Mouse (Mus musculus) heart, embryonic 16.5 days (tissue): ENCODE measurements around the gene Myrfl. TPM values are rescaled to one million over a fixed set of nuclear protein-coding genes. Genes with fewer than 3 reads are reported as not detected.

Source experiments
- ATAC-seq: fragments of 200-750 bp; cut with Nextera tagmentation; replicated peaks from 2 replicates; pipeline ENCODE4 v1.8.0; 2017; ENCODE audit warnings: moderate number of reproducible peaks; ENCODE audit not compliant: insufficient read depth, low FRiP score; ENCODE audit errors: extremely low read depth
- H3K27ac ChIP-seq: fragments of 300-500 bp; sonication (generic); 2 replicates; pipeline ENCODE4 v1.5.1; 2014; ENCODE audit warnings: mild to moderate bottlenecking, low read length, control low read depth, moderate library complexity
- H3K27me3 ChIP-seq: fragments of 300-500 bp; sonication (generic); 2 replicates; pipeline ENCODE4 v1.6.1; 2014; ENCODE audit warnings: low read length, mixed read lengths; ENCODE audit not compliant: control insufficient read depth, insufficient read depth
- H3K36me3 ChIP-seq: fragments of 300-500 bp; sonication (generic); 2 replicates; pipeline ENCODE4 v1.6.1; 2014; ENCODE audit not compliant: control insufficient read depth, insufficient read depth
- H3K4me1 ChIP-seq: fragments of 300-500 bp; sonication (generic); 2 replicates; pipeline ENCODE4 v1.6.1; 2014; ENCODE audit warnings: low read length, mixed read lengths; ENCODE audit not compliant: control insufficient read depth, insufficient read depth
- H3K4me2 ChIP-seq: fragments of 300-500 bp; sonication (generic); 2 replicates; pipeline ENCODE4 v1.6.1; 2014; ENCODE audit warnings: low read depth, mild to moderate bottlenecking, control low read depth, low read length
- H3K4me3 ChIP-seq: fragments of 300-500 bp; sonication (generic); 2 replicates; pipeline ENCODE4 v1.5.1; 2014; ENCODE audit warnings: mild to moderate bottlenecking, control low read depth, low read length
- H3K9ac ChIP-seq: fragments of 300-500 bp; sonication (generic); 2 replicates; pipeline ENCODE4 v1.6.1; 2014; ENCODE audit warnings: low read length, control low read depth
- H3K9me3 ChIP-seq: fragments of 300-500 bp; sonication (generic); replicated peaks from 2 replicates; pipeline ENCODE4 v1.6.1; 2016; ENCODE audit warnings: low read length; ENCODE audit not compliant: control insufficient read depth
- WGBS: fragments of 180-500 bp; shearing (Covaris S2); extraction: QIAGEN DNeasy Blood & Tissue Kit; methylation state at CpG from one replicate; pipeline ENCODE4 v1.1.7; 2014; 5-methylcytosine and 5-hydroxymethylcytosine counted together
- polyA plus RNA-seq: library from polyadenylated mRNA; unstranded; fragments of >200 nt; fragmentation: Nextera tagmentation; extraction: Ambion mirVana; gene quantifications from 2 replicates; pipeline ENCODE4 v1.2.1, GENCODE M21; 2015

The Myrfl gene
- polyA plus RNA-seq, 1 experiment from 2014 or later, result 0.55 TPM

GRCm38 (mm10) chr10:116815311-116816060, 81.2 kb downstream of the Myrfl start:
- Histone ChIP-seq H3K36me3 (no peaks in the 10 kb centered on the region), H3K9me3 (no peaks in the 10 kb centered on the region), H3K9ac (no peak overlapping the region), H3K27me3 (no peaks in the 10 kb centered on the region), H3K4me3 (no peak overlapping the region), H3K27ac (no peak overlapping the region), H3K4me2 (no peak overlapping the region), H3K4me1 (no peaks in the 10 kb centered on the region)
- ATAC-seq, result no peak
- 58% methylated on average over 15 of the region's 15 CpGs for WGBS

- H3K27ac ChIP-seq, result no peak overlapping the region
- WGBS, result 81% methylated on average over 9 of the region's 9 CpGs
- no peak overlapping the region for H3K9ac ChIP-seq
These were observed 83.6 kb downstream of the Myrfl start for GRCm38 (mm10) chr10:116813150-116813549.

GRCm38 (mm10) chr10:116810738-116811137, 86.0 kb downstream of the Myrfl start:
- H3K27ac ChIP-seq, result no peak overlapping the region
- H3K27me3 ChIP-seq, result no peaks in the 10 kb centered on the region
- no peak overlapping the region for H3K4me3 ChIP-seq
- no peaks in the 10 kb centered on the region for H3K4me1 ChIP-seq
- ATAC-seq, result no peak
- H3K9ac ChIP-seq, result no peak overlapping the region
- H3K36me3 ChIP-seq, result no peaks in the 10 kb centered on the region
- 86% methylated on average over 15 of the region's 15 CpGs for WGBS
- no peaks in the 10 kb centered on the region for H3K9me3 ChIP-seq
- no peak overlapping the region for H3K4me2 ChIP-seq

More at GRCm38 (mm10) chr10:116813150-116813549, 83.6 kb downstream of the Myrfl start:
- H3K27me3 ChIP-seq, result no peaks in the 10 kb centered on the region
- H3K4me1 ChIP-seq, result no peaks in the 10 kb centered on the region
- no peak for ATAC-seq
- no peak overlapping the region for H3K4me3 ChIP-seq
- no peaks in the 10 kb centered on the region for H3K36me3 ChIP-seq
- no peak overlapping the region for H3K4me2 ChIP-seq
- no peaks in the 10 kb centered on the region for H3K9me3 ChIP-seq

GRCm38 (mm10) chr10:116809383-116809782, 87.3 kb downstream of the Myrfl start:
- H3K27me3 ChIP-seq, result no peaks in the 10 kb centered on the region
- H3K4me2 ChIP-seq, result no peak overlapping the region
- H3K36me3 ChIP-seq, result no peaks in the 10 kb centered on the region
- no peak for ATAC-seq
- H3K9ac ChIP-seq, result no peak overlapping the region
- H3K27ac ChIP-seq, result no peak overlapping the region
- no peaks in the 10 kb centered on the region for H3K4me1 ChIP-seq
- 46% methylated on average over 9 of the region's 9 CpGs for WGBS
- H3K9me3 ChIP-seq, result no peaks in the 10 kb centered on the region
- no peak overlapping the region for H3K4me3 ChIP-seq

GRCm38 (mm10) chr10:116808556-116809353, 88.0 kb downstream of the Myrfl start:
- Histone ChIP-seq H3K9ac (no peak overlapping the region), H3K27ac (no peak overlapping the region), H3K4me1 (no peaks in the 10 kb centered on the region), H3K27me3 (no peaks in the 10 kb centered on the region), H3K9me3 (no peaks in the 10 kb centered on the region), H3K36me3 (no peaks in the 10 kb centered on the region), H3K4me3 (no peak overlapping the region), H3K4me2 (no peak overlapping the region)
- 89% methylated on average over 10 of the region's 10 CpGs for WGBS
- no peak for ATAC-seq

- H3K4me2 ChIP-seq, result no peak overlapping the region
- no peaks in the 10 kb centered on the region for H3K36me3 ChIP-seq
- no peak overlapping the region for H3K9ac ChIP-seq
- 55% methylated on average over 5 of the region's 5 CpGs for WGBS
- no peak overlapping the region for H3K27ac ChIP-seq
- no peaks in the 10 kb centered on the region for H3K27me3 ChIP-seq
- no peak overlapping the region for H3K4me3 ChIP-seq
- ATAC-seq, result no peak
- H3K4me1 ChIP-seq, result 0 out of 2 replicates have a peak, but pooled peaks cover under 1% of the 10 kb centered on the region
- no peaks in the 10 kb centered on the region for H3K9me3 ChIP-seq
These were observed 94.4 kb downstream of the Myrfl start for GRCm38 (mm10) chr10:116802178-116802794.

GRCm38 (mm10) chr10:116801281-116801680, 95.4 kb downstream of the Myrfl start:
- ATAC-seq, result no peak

GRCm38 (mm10) chr10:116796066-116796465, 100.7 kb downstream of the Myrfl start:
- no peak overlapping the region for H3K27ac ChIP-seq
- no peak overlapping the region for H3K4me3 ChIP-seq
- peaks cover 7% of the 10 kb centered on the region for H3K4me1 ChIP-seq
- no peaks in the 10 kb centered on the region for H3K9me3 ChIP-seq
- WGBS, result 49% methylated on average over 6 of the region's 6 CpGs
- no peak overlapping the region for H3K9ac ChIP-seq
- no peak; the same call in 1 of the 2 replicates for ATAC-seq
- no peak overlapping the region for H3K4me2 ChIP-seq
- peaks cover 3% of the 10 kb centered on the region; the same call in 1 of the 2 replicates for H3K27me3 ChIP-seq
- H3K36me3 ChIP-seq, result no peaks in the 10 kb centered on the region

More at GRCm38 (mm10) chr10:116801281-116801680, 95.4 kb downstream of the Myrfl start:
- Histone ChIP-seq H3K9me3 (no peaks in the 10 kb centered on the region), H3K4me1 (peaks cover 4% of the 10 kb centered on the region), H3K4me3 (no peak overlapping the region), H3K9ac (no peak overlapping the region), H3K27ac (no peak overlapping the region), H3K4me2 (no peak overlapping the region), H3K36me3 (no peaks in the 10 kb centered on the region), H3K27me3 (no peaks in the 10 kb centered on the region)
- 55% methylated on average over 4 of the region's 4 CpGs for WGBS
